Mouse (Mus musculus) ES-CJ7 (cell line): ENCODE measurements around the gene Srrt.
A peak's percentile ranks its signal among the peaks of the same experiment; 100 is the strongest.

Experiments
- DNase-seq: peaks from one replicate; pipeline ENCODE4 v3.0.0; 2011; ENCODE audit warnings: low read depth, low spot score

The Srrt gene

GRCm38 (mm10) chr5:137299240-137299639 lies 8.2 kb downstream of the Srrt start:
- no peak for DNase-seq

- DNase-seq = no peak
Measured at GRCm38 (mm10) chr5:137297126-137297525, 10.3 kb downstream of the Srrt start.

DNA sequence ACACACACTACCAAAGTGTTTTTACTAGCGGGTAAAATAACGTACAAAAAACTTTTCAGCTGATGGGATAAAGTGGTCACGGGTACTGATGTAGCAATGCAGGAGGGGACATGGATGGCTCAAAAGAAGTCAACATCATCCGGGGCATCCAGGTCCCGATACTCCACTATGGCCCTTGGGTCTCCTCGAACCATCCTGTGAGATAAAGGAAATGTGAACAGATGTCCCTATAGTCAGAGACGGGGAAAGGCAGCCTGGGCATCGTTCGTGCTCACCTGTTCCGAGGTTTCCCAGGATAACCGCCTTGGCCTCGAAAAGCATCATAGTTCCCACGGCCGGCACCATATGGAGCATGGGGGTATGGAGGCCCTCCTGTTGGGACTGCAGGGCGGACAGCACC lies 11.8 kb downstream of the Srrt start:
- DNase-seq = no peak

GRCm38 (mm10) chr5:137295296-137295695 lies 12.2 kb downstream of the Srrt start:
- DNase-seq = no peak

GRCm38 (mm10) chr5:137294744-137295093 lies 12.8 kb downstream of the Srrt start:
- no peak for DNase-seq

GRCm38 (mm10) chr5:137293839-137294743 lies 13.4 kb downstream of the Srrt start, which contains the start of gene Ufsp1:
Gene Ufsp1 (plus strand): TSS chr5:137294629.
- DNase-seq = peak; percentile 96

GRCm38 (mm10) chr5:137293282-137293681 lies 14.2 kb downstream of the Srrt start:
- peak; percentile 67 for DNase-seq

- DNase-seq = no peak
Measured at GRCm38 (mm10) chr5:137291381-137291926, 16.0 kb downstream of the Srrt start.

GRCm38 (mm10) chr5:137290677-137291076 lies 16.8 kb downstream of the Srrt start:
- DNase-seq = no peak

DNA sequence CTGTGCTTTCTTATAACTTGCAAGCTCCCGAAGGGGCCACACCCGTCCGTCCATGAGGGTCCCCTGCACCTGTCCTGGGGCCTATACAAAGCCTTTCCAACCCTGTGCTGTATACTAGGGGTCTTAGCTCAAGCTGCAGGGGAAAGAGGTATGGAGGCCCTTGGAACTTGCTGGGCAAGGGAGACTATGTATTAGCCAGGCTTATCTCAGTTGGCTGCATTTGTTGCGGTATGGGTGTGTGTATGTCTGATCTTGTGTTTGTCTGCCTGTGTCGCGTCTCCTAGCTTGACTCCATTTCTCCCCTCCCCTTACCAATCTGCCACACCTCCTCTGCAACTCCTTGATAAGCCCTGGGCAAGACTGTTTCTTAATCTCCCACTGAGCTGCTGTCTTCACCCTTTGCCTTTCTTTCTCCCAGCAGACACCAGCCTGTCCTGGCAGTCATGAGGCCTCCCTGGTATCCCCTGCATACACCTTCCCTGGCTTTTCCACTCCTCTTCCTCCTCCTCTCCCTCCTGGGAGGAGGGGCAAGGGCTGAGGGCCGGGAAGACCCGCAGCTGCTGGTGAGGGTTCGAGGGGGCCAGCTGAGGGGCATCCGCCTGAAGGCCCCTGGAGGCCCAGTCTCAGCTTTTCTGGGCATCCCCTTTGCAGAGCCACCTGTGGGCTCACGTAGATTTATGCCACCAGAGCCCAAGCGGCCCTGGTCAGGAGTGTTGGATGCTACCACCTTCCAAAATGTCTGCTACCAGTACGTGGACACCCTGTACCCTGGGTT lies 17.7 kb downstream of the Srrt start:
- no peak for DNase-seq

DNA sequence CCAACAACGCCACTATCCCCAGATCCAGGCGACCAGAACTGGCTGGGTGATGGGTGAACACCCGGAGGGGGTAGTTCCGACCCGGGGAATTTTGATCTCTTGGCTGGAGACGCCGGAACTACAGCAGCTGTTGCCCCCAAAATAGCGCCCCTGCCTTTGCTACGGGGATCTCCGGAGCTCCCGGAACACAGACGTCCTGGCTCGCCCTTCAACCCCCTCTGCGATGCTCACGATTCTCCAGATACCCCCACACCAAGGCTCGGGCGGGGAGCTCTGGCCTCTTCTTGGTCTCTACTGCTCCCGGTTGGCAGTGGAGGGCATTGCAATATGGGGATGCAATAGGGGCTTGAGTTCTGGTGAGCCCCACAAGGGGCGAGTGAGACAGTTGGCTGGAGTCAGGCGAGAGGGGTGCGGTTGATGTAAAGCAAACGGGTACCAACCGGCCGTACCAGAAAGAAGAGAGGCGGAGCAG lies 18.4 kb downstream of the Srrt start:
- peak; percentile 82 for DNase-seq

DNA sequence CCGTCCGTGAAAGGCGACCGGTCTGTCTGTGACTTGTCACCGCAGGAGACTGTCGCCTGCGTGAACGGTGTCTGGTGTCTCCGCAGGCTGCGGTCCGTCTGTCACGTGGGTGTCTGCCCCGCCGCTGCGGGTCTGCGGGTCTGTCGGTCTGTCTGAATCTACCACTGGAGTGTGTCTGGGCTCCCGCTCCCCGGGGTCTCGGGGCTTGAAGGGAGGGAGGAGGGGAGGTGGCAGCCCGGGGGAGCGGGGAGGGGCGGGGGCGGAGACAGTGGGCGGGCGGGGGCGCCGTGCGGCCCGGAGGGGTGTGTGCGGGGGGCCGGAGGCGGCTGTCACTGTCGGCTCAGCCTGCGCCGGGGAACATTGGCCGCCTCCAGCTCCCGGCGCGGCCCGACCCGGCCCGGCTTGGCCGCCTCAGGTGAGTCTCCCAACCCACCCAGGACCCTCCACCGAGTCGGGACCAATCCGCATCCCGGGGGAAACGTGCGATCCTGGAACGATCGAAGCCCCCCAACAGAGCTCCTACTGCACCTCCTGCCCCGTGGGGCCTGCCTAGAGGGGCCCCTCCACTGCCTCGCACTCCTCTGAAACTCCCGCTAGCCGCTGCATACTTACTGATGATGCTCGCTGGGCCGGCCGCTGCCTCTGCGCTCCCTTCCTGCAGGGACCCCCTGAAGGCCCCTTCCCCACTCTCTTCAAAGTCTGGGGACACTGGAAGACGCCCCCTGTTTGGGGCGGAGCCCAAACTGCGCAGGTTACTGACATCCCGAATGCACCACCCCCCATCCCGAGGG lies 19.3 kb downstream of the Srrt start:
- DNase-seq = no peak

DNA sequence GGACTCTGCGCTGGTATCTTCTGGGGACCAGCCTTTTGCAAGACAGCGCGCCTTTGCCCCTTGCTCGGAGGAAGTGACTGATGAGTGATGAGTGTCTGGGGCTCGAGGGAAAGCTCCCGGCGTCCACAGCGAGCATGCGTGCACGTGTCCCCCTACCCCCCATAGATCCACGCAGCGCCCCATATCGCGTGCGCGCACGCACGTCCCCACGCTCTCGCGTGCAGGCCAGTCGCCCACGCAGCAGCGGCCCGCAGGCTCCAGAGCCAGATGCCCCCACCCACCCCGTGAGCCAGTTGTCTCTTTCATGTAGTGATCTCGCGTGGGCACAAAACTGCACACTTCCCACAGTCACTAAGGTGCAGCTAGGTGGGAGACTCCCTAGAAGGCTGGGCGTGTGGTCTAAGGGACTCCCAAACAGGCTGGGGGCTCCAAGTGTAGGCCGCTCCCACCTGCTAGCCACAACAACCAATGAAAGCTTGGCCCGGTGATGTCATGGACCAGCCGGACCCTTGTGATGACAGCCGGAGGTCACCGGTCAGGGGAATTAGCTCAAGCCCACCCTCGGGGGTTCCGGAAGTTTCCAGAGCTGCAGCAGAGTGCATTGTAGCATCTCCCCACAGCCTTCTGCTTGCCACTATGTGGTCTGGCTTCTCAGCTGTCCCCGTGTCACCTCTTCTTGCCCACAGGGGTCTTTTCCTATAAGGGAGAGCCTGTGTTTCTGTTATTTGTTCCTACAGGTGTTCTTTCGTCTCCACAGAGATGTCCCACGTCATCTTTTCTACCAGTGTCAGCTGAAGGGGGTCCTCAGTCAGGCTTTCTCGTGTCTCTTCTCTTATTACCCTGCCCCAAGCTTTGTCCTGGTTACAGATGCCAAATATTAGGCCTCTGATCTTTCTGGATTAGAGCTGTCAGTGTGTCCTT lies 20.2 kb downstream of the Srrt start, which contains the start of gene Ache:
Gene Ache (plus strand): TSS at position 488 of the 921 bp plus-strand sequence.
- DNase-seq = no peak

DNA sequence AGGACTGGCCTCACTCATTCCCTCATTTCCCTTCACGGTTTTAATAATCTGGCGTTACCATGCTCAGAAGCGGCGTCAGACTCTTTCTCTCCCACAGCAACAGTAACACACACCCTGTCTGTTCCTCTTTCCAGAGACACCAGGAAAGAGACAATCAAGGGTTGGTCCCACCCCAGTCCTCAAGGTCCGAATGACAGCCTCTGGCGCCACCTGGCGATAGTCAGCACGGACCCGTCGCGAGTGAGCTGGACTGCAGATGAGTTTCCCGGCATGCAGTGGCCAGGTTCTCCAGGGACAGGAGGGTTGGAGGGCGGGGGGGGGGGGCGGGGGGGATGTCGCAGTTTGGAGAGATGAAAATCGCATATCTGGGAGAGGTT lies 20.8 kb downstream of the Srrt start:
- DNase-seq = peak; percentile 89

- DNase-seq = no peak
Measured at GRCm38 (mm10) chr5:137285986-137286385, 21.5 kb downstream of the Srrt start.

DNA sequence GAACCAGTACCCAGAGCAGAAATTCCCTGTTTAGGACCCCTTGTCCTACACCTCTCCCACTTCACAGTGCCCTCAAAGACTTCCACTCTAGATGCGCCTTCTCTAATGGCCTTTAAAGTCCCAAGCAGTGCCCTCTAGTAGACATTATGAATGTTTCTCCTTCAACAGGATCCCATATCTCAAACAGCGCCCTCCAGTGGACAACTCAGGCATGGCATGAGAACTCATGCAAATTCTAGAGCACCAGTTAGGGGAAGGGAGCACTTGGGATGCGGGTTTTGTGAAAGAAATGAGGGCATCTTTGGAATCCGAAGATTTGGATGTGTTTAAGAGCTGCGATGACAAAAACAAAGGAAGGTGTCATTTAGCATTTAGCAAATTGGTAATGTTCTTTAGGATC lies 22.4 kb downstream of the Srrt start:
- peak; percentile 68 for DNase-seq

DNA sequence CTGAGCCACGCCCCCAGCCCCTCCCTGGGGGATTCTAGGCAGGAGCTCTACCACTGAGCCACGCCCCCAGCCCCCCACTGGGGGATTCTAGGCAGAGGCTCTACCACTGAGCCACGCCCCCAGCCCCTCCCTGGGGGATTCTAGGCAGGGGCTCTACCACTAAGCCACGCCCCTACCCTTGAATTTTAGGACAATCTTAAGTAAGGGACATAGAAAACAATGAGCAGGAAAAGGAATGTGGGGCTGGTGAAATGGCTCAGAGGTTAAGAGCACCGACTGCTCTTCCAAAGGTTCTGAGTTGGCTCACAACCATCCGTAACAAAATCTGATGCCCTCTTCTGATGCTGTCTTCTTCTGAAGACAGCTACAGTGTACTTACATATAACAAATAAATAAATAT lies 23.1 kb downstream of the Srrt start:
- peak; percentile 54 for DNase-seq

DNA sequence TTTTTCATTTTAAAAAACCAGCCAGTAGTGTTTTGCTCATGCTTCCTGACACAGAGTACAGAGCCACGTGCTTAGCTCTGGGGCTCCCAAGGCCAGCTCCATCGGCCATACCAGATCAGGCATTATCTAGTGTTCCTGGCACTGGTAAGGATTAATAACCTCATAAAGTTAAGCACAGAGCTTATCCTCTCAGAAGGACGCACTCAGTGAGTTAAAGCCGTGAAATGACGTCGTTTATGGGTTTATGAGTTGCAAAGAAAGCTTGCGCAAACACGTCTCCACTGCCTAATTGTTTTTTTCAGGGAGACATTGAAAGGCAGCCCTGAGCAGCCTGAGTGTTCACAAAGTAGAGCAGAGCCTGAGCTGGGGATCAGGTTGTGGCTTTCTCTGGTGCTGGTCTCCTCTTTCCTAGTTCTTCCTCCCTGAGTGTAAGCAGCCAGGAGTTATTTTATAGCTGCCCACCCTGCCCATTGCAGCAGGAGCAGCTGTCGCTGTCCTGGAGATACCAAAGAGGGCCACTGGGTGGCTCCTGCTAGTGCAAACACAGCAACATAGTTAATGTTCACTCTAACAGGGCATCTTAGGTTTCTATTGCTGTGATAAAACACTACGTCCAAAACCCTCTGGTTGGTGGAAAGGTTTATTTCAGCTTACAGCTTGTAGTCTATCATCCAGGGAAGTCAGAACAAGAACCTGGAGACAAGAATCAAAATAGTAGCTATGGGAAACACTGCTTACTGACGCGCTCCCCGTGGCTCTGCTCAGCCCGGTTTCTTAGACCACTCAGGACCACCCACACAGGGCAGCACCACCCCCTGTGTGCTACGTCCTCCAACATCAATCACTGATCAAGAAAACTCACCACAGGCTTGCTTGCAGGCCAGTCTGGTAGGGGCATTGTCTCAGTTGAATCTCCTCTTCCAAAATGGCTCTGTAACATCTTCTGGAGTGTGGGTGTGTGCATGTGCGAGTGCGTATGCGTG lies 29.8 kb downstream of the Srrt start:
- no peak for DNase-seq
